Mouse (Mus musculus) hindbrain, embryonic 16.5 days (tissue): ENCODE measurements around the gene Timm50. TPM values are rescaled to one million over a fixed set of nuclear protein-coding genes. Genes with fewer than 3 reads are reported as not detected.

Experiments used
- ATAC-seq: fragments of 200-750 bp; cut with Nextera tagmentation; 2 replicates; pipeline ENCODE4 v1.8.0; 2017; ENCODE audit warnings: moderate TSS enrichment, moderate library complexity
- H3K27ac ChIP-seq: fragments of 300-500 bp; sonication (generic); 2 replicates; pipeline ENCODE4 v1.5.1; 2014; ENCODE audit warnings: low read depth, mild to moderate bottlenecking, control low read depth, low read length, moderate library complexity
- H3K27me3 ChIP-seq: fragments of 300-500 bp; sonication (generic); replicated peaks from 2 replicates; pipeline ENCODE4 v1.6.1; 2014; ENCODE audit warnings: low read length; ENCODE audit not compliant: control insufficient read depth, insufficient read depth
- H3K36me3 ChIP-seq: fragments of 300-500 bp; sonication (generic); 2 replicates; pipeline ENCODE4 v1.6.1; 2014; ENCODE audit warnings: mild to moderate bottlenecking, low read length, moderate library complexity, mixed read lengths; ENCODE audit not compliant: control insufficient read depth, insufficient read depth
- H3K4me1 ChIP-seq: fragments of 300-500 bp; sonication (generic); 2 replicates; pipeline ENCODE4 v1.6.1; 2014; ENCODE audit warnings: low read depth, low read length; ENCODE audit not compliant: control insufficient read depth, insufficient read depth
- H3K4me2 ChIP-seq: fragments of 300-500 bp; sonication (generic); 2 replicates; pipeline ENCODE4 v1.6.1; 2014; ENCODE audit warnings: mild to moderate bottlenecking, low read length, control low read depth, moderate library complexity
- H3K4me3 ChIP-seq: fragments of 300-500 bp; sonication (generic); 2 replicates; pipeline ENCODE4 v1.5.1; 2014; ENCODE audit warnings: mild to moderate bottlenecking, low read length, control low read depth, moderate library complexity
- H3K9ac ChIP-seq: fragments of 300-500 bp; sonication (generic); 2 replicates; pipeline ENCODE4 v1.6.1; 2014; ENCODE audit warnings: low read depth, mild to moderate bottlenecking, control low read depth, low read length, moderate library complexity
- H3K9me3 ChIP-seq: fragments of 300-500 bp; sonication (generic); 2 replicates; pipeline ENCODE4 v1.6.1; 2014; ENCODE audit warnings: mild to moderate bottlenecking, low read length, moderate library complexity; ENCODE audit not compliant: control insufficient read depth
- WGBS: fragments of 180-500 bp; shearing (Covaris S2); extraction: QIAGEN DNeasy Blood & Tissue Kit; methylation state at CpG from one replicate; pipeline ENCODE4 v1.1.7; 2014; 5-methylcytosine and 5-hydroxymethylcytosine counted together
- polyA plus RNA-seq: library from polyadenylated mRNA; unstranded; fragments of >200 nt; fragmentation: Nextera tagmentation; extraction: Ambion mirVana; gene quantifications from 2 replicates; pipeline ENCODE4 v1.2.1, GENCODE M21; 2015

Timm50 gene
- polyA plus RNA-seq, 1 experiment from 2014 or later: 131 TPM

- Histone ChIP-seq H3K4me3 (peak overlapping the region; percentile 93), H3K4me2 (peak overlapping the region; percentile 94), H3K9me3 (no peaks in the 10 kb centered on the region), H3K27me3 (no peaks in the 10 kb centered on the region), H3K4me1 (peaks cover 8% of the 10 kb centered on the region), H3K27ac (peak overlapping the region; percentile 80), H3K9ac (peak overlapping the region; percentile 93), H3K36me3 (peaks cover 37% of the 10 kb centered on the region)
- ATAC-seq: peak; percentile 67; the same call in 1 of the 2 replicates
- WGBS: 6% methylated on average over 35 of the region's 35 CpGs
These were observed 534 bp downstream of the Timm50 start for GRCm38 (mm10) chr7:28311151-28311925.

DNA sequence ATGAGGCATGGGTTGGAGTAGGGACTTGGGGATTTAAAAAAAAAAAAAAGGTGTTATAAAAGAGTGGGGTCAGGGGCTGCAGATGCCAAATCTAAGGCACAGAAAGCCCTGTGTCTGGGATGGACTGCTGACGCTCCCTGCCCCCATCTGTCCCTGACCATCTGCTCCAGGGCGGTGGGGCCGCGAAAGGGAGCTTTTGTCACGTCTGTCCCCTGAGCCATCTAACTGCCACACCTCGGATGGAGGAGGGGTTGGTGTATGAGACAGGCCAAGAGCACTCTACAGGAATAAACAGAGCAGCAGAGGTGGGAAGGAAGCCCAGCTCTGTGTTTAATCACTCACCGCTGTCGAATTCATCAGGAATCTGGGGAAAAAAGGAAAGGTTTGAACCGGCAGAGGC, 2.1 kb downstream of the Timm50 start:
- Histone ChIP-seq H3K4me2 (no peak overlapping the region), H3K27me3 (no peaks in the 10 kb centered on the region), H3K9me3 (no peaks in the 10 kb centered on the region), H3K9ac (no peak overlapping the region), H3K36me3 (peaks cover 36% of the 10 kb centered on the region), H3K27ac (no peak overlapping the region), H3K4me3 (no peak overlapping the region), H3K4me1 (peaks cover 8% of the 10 kb centered on the region)
- whole genome bisulfite sequencing: 44% methylated on average over 9 of the region's 9 CpGs
- no peak for ATAC-seq

DNA sequence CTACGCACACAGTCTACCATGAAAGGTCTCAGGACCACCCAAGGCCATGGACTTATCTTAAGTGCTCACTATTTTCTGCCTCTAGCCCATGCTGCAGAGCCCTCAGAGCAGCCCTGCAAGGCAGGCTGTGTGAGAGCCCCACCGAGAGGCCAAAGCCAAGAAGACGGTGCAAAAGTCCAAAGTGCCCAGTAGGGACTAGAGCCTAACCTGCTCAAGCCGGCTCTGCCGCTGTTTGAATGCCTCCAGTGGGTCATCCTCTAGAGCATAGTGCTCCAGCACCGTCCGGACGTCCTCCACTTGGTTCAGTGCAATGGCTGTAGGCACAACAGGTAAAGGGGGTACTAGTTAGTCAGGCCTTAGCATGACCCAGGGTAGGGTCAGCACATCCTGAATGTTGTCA, 5.7 kb downstream of the Timm50 start:
- H3K4me1 ChIP-seq: peaks cover 19% of the 10 kb centered on the region
- WGBS: 90% methylated on average over 8 of the region's 8 CpGs
- H3K9me3 ChIP-seq: no peaks in the 10 kb centered on the region
- H3K9ac ChIP-seq: no peak overlapping the region
- H3K27ac ChIP-seq: no peak overlapping the region
- no peak for ATAC-seq
- H3K4me3 ChIP-seq: no peak overlapping the region
- no peaks in the 10 kb centered on the region for H3K27me3 ChIP-seq
- H3K36me3 ChIP-seq: peaks cover 35% of the 10 kb centered on the region
- H3K4me2 ChIP-seq: no peak overlapping the region

- no peak overlapping the region for H3K4me3 ChIP-seq
- H3K9me3 ChIP-seq: no peaks in the 10 kb centered on the region
- H3K27me3 ChIP-seq: no peaks in the 10 kb centered on the region
- peaks cover 15% of the 10 kb centered on the region for H3K4me1 ChIP-seq
- H3K4me2 ChIP-seq: no peak overlapping the region
- H3K27ac ChIP-seq: no peak overlapping the region
- 76% methylated on average over 10 of the region's 10 CpGs for WGBS
- H3K36me3 ChIP-seq: peaks cover 35% of the 10 kb centered on the region
- ATAC-seq: no peak
- no peak overlapping the region for H3K9ac ChIP-seq
These were observed 6.2 kb downstream of the Timm50 start for GRCm38 (mm10) chr7:28305641-28306040.

- no peaks in the 10 kb centered on the region for H3K27me3 ChIP-seq
- ATAC-seq: peak; percentile 74
- H3K9me3 ChIP-seq: no peaks in the 10 kb centered on the region
- peak within 1 kb of the TSS; percentile 54 for H3K27ac ChIP-seq
- peaks cover 20% of the 10 kb centered on the region for H3K4me1 ChIP-seq
- peaks cover 20% of the 10 kb centered on the region for H3K36me3 ChIP-seq
- peak within 1 kb of the TSS; percentile 72 for H3K4me2 ChIP-seq
- peak within 1 kb of the TSS; percentile 70 for H3K9ac ChIP-seq
- H3K4me3 ChIP-seq: peak within 1 kb of the TSS; percentile 46
- 2% methylated on average over 30 of the region's 30 CpGs for WGBS
These were observed 10.0 kb downstream of the Timm50 start, which contains the start of gene Dll3 for GRCm38 (mm10) chr7:28301616-28302433. Gene Dll3 (minus strand): TSS chr7:28302238.

- peak overlapping the region; percentile 24; the same call in 1 of the 2 replicates for H3K4me3 ChIP-seq
These were observed 12.8 kb downstream of the Timm50 start for GRCm38 (mm10) chr7:28298837-28299625.

DNA sequence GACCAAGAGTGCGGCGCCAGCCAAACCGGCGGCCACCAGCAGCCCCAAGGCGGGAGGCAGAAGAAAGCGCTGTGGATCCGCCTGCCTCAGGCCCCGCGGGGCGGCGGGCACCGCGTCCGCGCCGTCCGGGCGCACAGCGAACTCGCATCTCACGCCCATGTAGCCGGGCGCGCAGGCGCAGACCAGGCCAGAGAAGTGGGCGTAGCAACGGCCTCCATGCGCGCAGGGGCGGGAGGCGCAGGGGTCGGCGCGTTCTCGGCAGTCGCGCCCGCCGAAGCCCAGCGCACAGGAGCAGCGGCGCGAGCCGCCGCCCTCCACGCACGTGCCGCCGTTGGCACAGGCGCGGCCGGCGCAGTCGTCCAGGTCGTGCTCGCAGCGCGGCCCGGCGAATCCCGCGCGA, 17.4 kb downstream of the Timm50 start:
- H3K4me3 ChIP-seq: peak overlapping the region; percentile 62
- H3K27me3 ChIP-seq: peaks cover 16% of the 10 kb centered on the region
- 2% methylated on average over 62 of the region's 63 CpGs for WGBS
- ATAC-seq: peak; percentile 82
- H3K27ac ChIP-seq: no peak overlapping the region
- no peaks in the 10 kb centered on the region for H3K9me3 ChIP-seq
- peak overlapping the region; percentile 82 for H3K4me2 ChIP-seq
- peaks cover 18% of the 10 kb centered on the region for H3K4me1 ChIP-seq
- H3K36me3 ChIP-seq: no peaks in the 10 kb centered on the region
- H3K9ac ChIP-seq: peak overlapping the region; percentile 71

More at GRCm38 (mm10) chr7:28298837-28299625, 12.8 kb downstream of the Timm50 start:
- no peaks in the 10 kb centered on the region for H3K9me3 ChIP-seq
- H3K4me1 ChIP-seq: peaks cover 20% of the 10 kb centered on the region
- peak; percentile 34 for ATAC-seq
- peak overlapping the region; percentile 52 for H3K9ac ChIP-seq
- H3K4me2 ChIP-seq: peak overlapping the region; percentile 56
- no peaks in the 10 kb centered on the region for H3K36me3 ChIP-seq
- no peak overlapping the region for H3K27ac ChIP-seq
- WGBS: 5% methylated on average over 42 of the region's 43 CpGs
- peaks cover 3% of the 10 kb centered on the region; the same call in 1 of the 2 replicates for H3K27me3 ChIP-seq

- WGBS: under 1% methylated on average over 48 of the region's 52 CpGs
- no peaks in the 10 kb centered on the region for H3K9me3 ChIP-seq
- H3K27ac ChIP-seq: no peak within 1 kb of the TSS
- no peaks in the 10 kb centered on the region for H3K36me3 ChIP-seq
- H3K9ac ChIP-seq: peak within 1 kb of the TSS; percentile 59
- ATAC-seq: no peak
- H3K4me1 ChIP-seq: peaks cover 11% of the 10 kb centered on the region
- peaks cover 21% of the 10 kb centered on the region for H3K27me3 ChIP-seq
- H3K4me2 ChIP-seq: peak within 1 kb of the TSS; percentile 53
- peak within 1 kb of the TSS; percentile 36 for H3K4me3 ChIP-seq
These were observed 21.0 kb downstream of the Timm50 start, which contains the start of gene Selenov for GRCm38 (mm10) chr7:28290638-28291590. Gene Selenov (minus strand): TSS chr7:28291186.
